Mouse (Mus musculus) CD8-positive naive resting alpha-beta T cell, adult 2 months (primary cell): Measurements from ENCODE around the gene Sh3bp5.

Experiments used
- DNase-seq, 2 experiments: peaks; one replicate each; pipeline ENCODE4 v3.0.0; 2022; ENCODE audit warnings: low read depth in 2 of 2, low spot score in 2 of 2

Gene Sh3bp5

GRCm38 (mm10) chr14:31433851-31434360 is 2.0 kb downstream of the Sh3bp5 start:
- DNase-seq, result no peak

- peak; percentile 53 to 60 for DNase-seq
Measured at GRCm38 (mm10) chr14:31433126-31433525, 2.8 kb downstream of the Sh3bp5 start.

- DNase-seq, result no peak
Measured at GRCm38 (mm10) chr14:31432424-31432823, 3.5 kb downstream of the Sh3bp5 start.

- DNase-seq, result no peak
Measured at GRCm38 (mm10) chr14:31431789-31432330, 4.0 kb downstream of the Sh3bp5 start.

- no peak for DNase-seq
Measured at GRCm38 (mm10) chr14:31429004-31429395, 6.9 kb downstream of the Sh3bp5 start.

- DNase-seq, result no peak
Measured at GRCm38 (mm10) chr14:31428211-31429003, 7.5 kb downstream of the Sh3bp5 start.

GRCm38 (mm10) chr14:31422961-31423791 is 12.7 kb downstream of the Sh3bp5 start:
- DNase-seq, result no peak

- DNase-seq, result no peak
Measured at GRCm38 (mm10) chr14:31422395-31422794, 13.5 kb downstream of the Sh3bp5 start.

GRCm38 (mm10) chr14:31421509-31422295 is 14.2 kb downstream of the Sh3bp5 start:
- DNase-seq, result no peak

- DNase-seq, result no peak
Measured at GRCm38 (mm10) chr14:31420985-31421384, 14.9 kb downstream of the Sh3bp5 start.

GRCm38 (mm10) chr14:31420562-31420961 is 15.3 kb downstream of the Sh3bp5 start:
- DNase-seq, result no peak

- no peak for DNase-seq
Measured at GRCm38 (mm10) chr14:31420135-31420534, 15.7 kb downstream of the Sh3bp5 start.

GRCm38 (mm10) chr14:31419279-31419678 is 16.6 kb downstream of the Sh3bp5 start:
- DNase-seq, result no peak

GRCm38 (mm10) chr14:31416835-31417549 is 18.9 kb downstream of the Sh3bp5 start:
- DNase-seq, result no peak

- DNase-seq, result no peak
Measured at GRCm38 (mm10) chr14:31416411-31416810, 19.5 kb downstream of the Sh3bp5 start.

GRCm38 (mm10) chr14:31414967-31415376 is 20.9 kb downstream of the Sh3bp5 start:
- DNase-seq, result no peak

- peak in 1 of 2 experiments; percentile 27 for DNase-seq
Measured at GRCm38 (mm10) chr14:31414235-31414966, 21.5 kb downstream of the Sh3bp5 start.

- DNase-seq, result no peak
Measured at GRCm38 (mm10) chr14:31413475-31414086, 22.3 kb downstream of the Sh3bp5 start.

GRCm38 (mm10) chr14:31412651-31413056 is 23.2 kb downstream of the Sh3bp5 start:
- DNase-seq, result no peak
